Mouse (Mus musculus): ENCODE data around the gene Fgf22. TPM values are rescaled to one million over a fixed set of nuclear protein-coding genes. Genes with fewer than 3 reads are reported as not detected.

Gene Fgf22
- total and polyA plus RNA-seq, 3 experiments: 0.44 TPM; not detected in 2

GRCm38 (mm10) chr10:79777103-79777531 is 22.2 kb downstream of the Fgf22 start, which contains the start of gene Fstl3:
Gene Fstl3, plus strand, starts transcription at chr10:79777272.
- Histone ChIP-seq H3K9me3 (replicated peaks) (peaks cover 12% of the 10 kb centered on the region), H3K36me3 (replicated peaks) (no peaks in the 10 kb centered on the region), H3K4me3 (ENCODE audit: low read depth, low read length) (no peak within 1 kb of the TSS; the same call in 1 of the 2 replicates), H3K4me1 (ENCODE audit: insufficient read depth, low read depth, low read length) (peaks cover 23% of the 10 kb centered on the region), H3K27me3 (ENCODE audit: insufficient read depth, low read length) (peaks cover 63% of the 10 kb centered on the region)
- ATAC-seq (ENCODE audit: extremely low read depth, insufficient number of reproducible peaks, low FRiP score, poor library complexity, severe bottlenecking) (no peak), DNase-seq (ENCODE audit: low spot score) (no peak)
- TF ChIP-seq TAL1 (conservative IDR thresholded peaks at IDR 0.05; ENCODE audit: low read depth, low read length) (no peak), CTCF (IDR thresholded peaks at IDR 0.05; ENCODE audit: low read depth, low read length) (no peak), GATA2 (IDR thresholded peaks at IDR 0.05; ENCODE audit: borderline replicate concordance, low read depth, low read length) (no peak), POLR2AphosphoS5 (IDR thresholded peaks at IDR 0.05; ENCODE audit: insufficient replicate concordance, low read depth, low read length) (no peak), GATA1 (IDR thresholded peaks at IDR 0.05; ENCODE audit: borderline replicate concordance, low read length) (no peak)

GRCm38 (mm10) chr10:79778006-79778405 is 23.1 kb downstream of the Fgf22 start:
- TF ChIP-seq GATA1 (IDR thresholded peaks at IDR 0.05; ENCODE audit: borderline replicate concordance, low read length) (no peak), GATA2 (IDR thresholded peaks at IDR 0.05; ENCODE audit: borderline replicate concordance, low read depth, low read length) (no peak), POLR2AphosphoS5 (IDR thresholded peaks at IDR 0.05; ENCODE audit: insufficient replicate concordance, low read depth, low read length) (no peak), TAL1 (conservative IDR thresholded peaks at IDR 0.05; ENCODE audit: low read depth, low read length) (no peak), CTCF (IDR thresholded peaks at IDR 0.05; ENCODE audit: low read depth, low read length) (no peak)
- peaks cover 59% of the 10 kb centered on the region for H3K27me3 ChIP-seq (ENCODE audit: insufficient read depth, low read length)
- no peaks in the 10 kb centered on the region for H3K36me3 ChIP-seq (replicated peaks)
- ATAC-seq (ENCODE audit: extremely low read depth, insufficient number of reproducible peaks, low FRiP score, poor library complexity, severe bottlenecking) (no peak), DNase-seq (ENCODE audit: low spot score) (no peak)
- H3K9me3 ChIP-seq (replicated peaks): peaks cover 6% of the 10 kb centered on the region
- H3K4me1 ChIP-seq (ENCODE audit: insufficient read depth, low read depth, low read length): peaks cover 23% of the 10 kb centered on the region
- H3K4me3 ChIP-seq (ENCODE audit: low read depth, low read length): no peak overlapping the region

GRCm38 (mm10) chr10:79779193-79779592 is 24.3 kb downstream of the Fgf22 start:
- DNase-seq (ENCODE audit: low spot score): no peak
- H3K9me3 ChIP-seq (replicated peaks): peaks cover 6% of the 10 kb centered on the region
- no peak for ATAC-seq (ENCODE audit: extremely low read depth, insufficient number of reproducible peaks, low FRiP score, poor library complexity, severe bottlenecking)
- peaks cover 23% of the 10 kb centered on the region for H3K4me1 ChIP-seq (ENCODE audit: insufficient read depth, low read depth, low read length)
- H3K4me3 ChIP-seq (ENCODE audit: low read depth, low read length): no peak overlapping the region
- TF ChIP-seq POLR2AphosphoS5 (IDR thresholded peaks at IDR 0.05; ENCODE audit: insufficient replicate concordance, low read depth, low read length) (no peak), GATA2 (IDR thresholded peaks at IDR 0.05; ENCODE audit: borderline replicate concordance, low read depth, low read length) (no peak), GATA1 (IDR thresholded peaks at IDR 0.05; ENCODE audit: borderline replicate concordance, low read length) (no peak), CTCF (IDR thresholded peaks at IDR 0.05; ENCODE audit: low read depth, low read length) (no peak), TAL1 (conservative IDR thresholded peaks at IDR 0.05; ENCODE audit: low read depth, low read length) (no peak)
- no peaks in the 10 kb centered on the region for H3K36me3 ChIP-seq (replicated peaks)
- peaks cover 54% of the 10 kb centered on the region for H3K27me3 ChIP-seq (ENCODE audit: insufficient read depth, low read length)

DNA sequence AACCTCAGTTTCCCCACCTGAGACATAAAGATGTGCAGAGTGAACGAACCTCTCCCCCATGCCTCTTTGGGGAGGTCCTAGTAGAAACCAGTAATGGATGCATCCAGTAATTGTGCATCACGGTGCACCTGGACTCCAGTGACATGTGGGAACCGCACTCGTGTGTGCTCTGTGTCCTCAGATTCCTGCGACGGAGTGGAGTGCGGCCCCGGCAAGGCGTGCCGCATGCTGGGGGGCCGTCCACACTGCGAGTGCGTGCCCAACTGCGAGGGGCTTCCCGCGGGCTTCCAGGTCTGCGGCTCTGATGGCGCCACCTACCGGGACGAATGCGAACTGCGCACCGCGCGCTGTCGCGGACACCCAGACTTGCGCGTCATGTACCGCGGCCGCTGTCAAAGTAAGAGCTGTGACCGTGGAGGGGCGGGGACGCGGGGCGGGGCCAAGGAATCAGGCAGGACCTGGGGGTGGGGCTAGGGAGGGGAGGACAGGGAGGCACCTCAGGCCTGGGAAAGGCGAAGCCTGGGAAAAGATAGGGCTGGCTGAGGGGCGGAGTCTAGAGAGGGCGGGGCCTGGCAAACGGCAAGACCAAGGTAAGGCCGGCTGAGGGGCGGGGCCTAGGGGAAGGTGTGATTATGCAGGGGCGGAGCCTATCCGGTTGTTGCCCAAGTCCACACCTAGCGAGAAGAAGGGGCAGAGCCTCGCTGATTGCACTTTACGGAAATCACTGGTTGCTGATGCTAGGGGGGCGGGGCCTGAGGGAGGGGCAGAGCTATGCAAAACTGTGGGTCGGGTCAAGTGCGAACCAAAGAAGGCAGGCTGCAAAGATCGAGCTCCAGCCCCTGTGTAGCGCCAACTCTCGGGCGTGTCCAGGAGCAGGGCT is 25.1 kb downstream of the Fgf22 start:
- ATAC-seq (ENCODE audit: extremely low read depth, insufficient number of reproducible peaks, low FRiP score, poor library complexity, severe bottlenecking) (peak; percentile 76), DNase-seq (ENCODE audit: low spot score) (peak; percentile 81)
- H3K4me1 ChIP-seq (ENCODE audit: insufficient read depth, low read depth, low read length): peaks cover 23% of the 10 kb centered on the region
- H3K9me3 ChIP-seq (replicated peaks): peaks cover 4% of the 10 kb centered on the region
- H3K4me3 ChIP-seq (ENCODE audit: low read depth, low read length): peak overlapping the region; percentile 70
- no peaks in the 10 kb centered on the region for H3K36me3 ChIP-seq (replicated peaks)
- peaks cover 56% of the 10 kb centered on the region for H3K27me3 ChIP-seq (ENCODE audit: insufficient read depth, low read length)
- peak; percentile 54 for TF ChIP-seq CTCF (IDR thresholded peaks at IDR 0.05; ENCODE audit: low read depth, low read length)
- no peak for TF ChIP-seq GATA2 (IDR thresholded peaks at IDR 0.05; ENCODE audit: borderline replicate concordance, low read depth, low read length)

- Histone ChIP-seq H3K36me3 (replicated peaks) (no peaks in the 10 kb centered on the region), H3K27me3 (ENCODE audit: insufficient read depth, low read length) (peaks cover 57% of the 10 kb centered on the region), H3K4me3 (ENCODE audit: low read depth, low read length) (peak overlapping the region; percentile 70), H3K4me1 (ENCODE audit: insufficient read depth, low read depth, low read length) (peaks cover 23% of the 10 kb centered on the region), H3K9me3 (replicated peaks) (0 out of 2 replicates have a peak, but pooled peaks cover 2% of the 10 kb centered on the region)
- ATAC-seq (ENCODE audit: extremely low read depth, insufficient number of reproducible peaks, low FRiP score, poor library complexity, severe bottlenecking): no peak
- DNase-seq (ENCODE audit: low spot score): peak; percentile 70
- TF ChIP-seq POLR2AphosphoS5 (IDR thresholded peaks at IDR 0.05; ENCODE audit: insufficient replicate concordance, low read depth, low read length) (no peak), CTCF (IDR thresholded peaks at IDR 0.05; ENCODE audit: low read depth, low read length) (no peak), GATA2 (IDR thresholded peaks at IDR 0.05; ENCODE audit: borderline replicate concordance, low read depth, low read length) (no peak), TAL1 (conservative IDR thresholded peaks at IDR 0.05; ENCODE audit: low read depth, low read length) (no peak)
These were observed 25.8 kb downstream of the Fgf22 start for GRCm38 (mm10) chr10:79780664-79781015.

GRCm38 (mm10) chr10:79781139-79781538 is 26.3 kb downstream of the Fgf22 start:
- 0 out of 2 replicates have a peak, but pooled peaks cover 2% of the 10 kb centered on the region for H3K9me3 ChIP-seq (replicated peaks)
- peaks cover 23% of the 10 kb centered on the region for H3K4me1 ChIP-seq (ENCODE audit: insufficient read depth, low read depth, low read length)
- peaks cover 59% of the 10 kb centered on the region for H3K27me3 ChIP-seq (ENCODE audit: insufficient read depth, low read length)
- H3K4me3 ChIP-seq (ENCODE audit: low read depth, low read length): peak overlapping the region; percentile 70; the same call in 1 of the 2 replicates
- ATAC-seq (ENCODE audit: extremely low read depth, insufficient number of reproducible peaks, low FRiP score, poor library complexity, severe bottlenecking): no peak
- H3K36me3 ChIP-seq (replicated peaks): no peaks in the 10 kb centered on the region
- DNase-seq (ENCODE audit: low spot score): no peak
- TF ChIP-seq TAL1 (conservative IDR thresholded peaks at IDR 0.05; ENCODE audit: low read depth, low read length) (no peak), CTCF (IDR thresholded peaks at IDR 0.05; ENCODE audit: low read depth, low read length) (no peak), GATA1 (IDR thresholded peaks at IDR 0.05; ENCODE audit: borderline replicate concordance, low read length) (no peak), GATA2 (IDR thresholded peaks at IDR 0.05; ENCODE audit: borderline replicate concordance, low read depth, low read length) (no peak), POLR2AphosphoS5 (IDR thresholded peaks at IDR 0.05; ENCODE audit: insufficient replicate concordance, low read depth, low read length) (no peak)
